Mouse (Mus musculus) kidney, adult 2 months (tissue): Measurements from ENCODE around the gene Shb.

ENCODE experiments used
- CTCF ChIP-seq: fragments of 200-500 bp; conservative IDR thresholded peaks from 2 replicates; pipeline ENCODE4 v1.5.1; 2011; ENCODE audit warnings: low read depth, mild to moderate bottlenecking, control low read depth, low read length, moderate library complexity, mixed read lengths; ENCODE audit not compliant: insufficient read depth, insufficient read length
- POLR2A ChIP-seq: fragments of 200-500 bp; IDR thresholded peaks from one replicate; pipeline ENCODE4 v1.6.1; 2011; ENCODE audit warnings: low read depth, low read length, control low read depth

- TF ChIP-seq CTCF (no peak), POLR2A (no peak)
Observed at GRCm38 (mm10) chr4:45545851-45546250, 13.6 kb upstream of the Shb start.
